Mouse (Mus musculus) hindbrain, embryonic 11.5 days (tissue): ENCODE measurements around the gene Dazap1. TPM values are rescaled to one million over a fixed set of nuclear protein-coding genes. Genes with fewer than 3 reads are reported as not detected.

Experiments
- ATAC-seq: fragments of 200-750 bp; cut with Nextera tagmentation; 2 replicates; pipeline ENCODE4 v1.8.0; 2017; ENCODE audit warnings: mild to moderate bottlenecking, moderate TSS enrichment, moderate library complexity; ENCODE audit not compliant: low FRiP score
- DNase-seq: peaks from one replicate; pipeline ENCODE4 v3.0.0-alpha.2; 2015; ENCODE audit warnings: low spot score
- H3K27ac ChIP-seq: fragments of 300-500 bp; sonication (generic); 2 replicates; pipeline ENCODE4 v1.5.1; 2014; ENCODE audit warnings: mild to moderate bottlenecking, low read depth, low read length
- H3K27me3 ChIP-seq: fragments of 300-500 bp; sonication (generic); 2 replicates; pipeline ENCODE4 v1.6.1; 2014; ENCODE audit warnings: mild to moderate bottlenecking, low read length, moderate library complexity, mixed read lengths; ENCODE audit not compliant: control insufficient read depth, insufficient read depth
- H3K36me3 ChIP-seq: fragments of 300-500 bp; sonication (generic); 2 replicates; pipeline ENCODE4 v1.6.1; 2014; ENCODE audit warnings: mild to moderate bottlenecking, low read length, moderate library complexity, mixed read lengths; ENCODE audit not compliant: control insufficient read depth, insufficient read depth
- H3K4me1 ChIP-seq: fragments of 300-500 bp; sonication (generic); replicated peaks from 2 replicates; pipeline ENCODE4 v1.6.1; 2014; ENCODE audit warnings: low read length, mixed read lengths; ENCODE audit not compliant: control insufficient read depth, insufficient read depth
- H3K4me2 ChIP-seq: fragments of 300-500 bp; sonication (generic); replicated peaks from 2 replicates; pipeline ENCODE4 v1.6.1; 2014; ENCODE audit warnings: mild to moderate bottlenecking, low read depth, low read length
- H3K4me3 ChIP-seq: fragments of 300-500 bp; sonication (generic); 2 replicates; pipeline ENCODE4 v1.5.1; 2014; ENCODE audit warnings: low read depth, low read length
- H3K9ac ChIP-seq: fragments of 300-500 bp; sonication (generic); 2 replicates; pipeline ENCODE4 v1.6.1; 2014; ENCODE audit warnings: low read depth, low read length
- H3K9me3 ChIP-seq: fragments of 300-500 bp; sonication (generic); 2 replicates; pipeline ENCODE4 v1.6.1; 2016; ENCODE audit warnings: low read length; ENCODE audit not compliant: control insufficient read depth
- WGBS: fragments of 180-500 bp; shearing (Covaris S2); extraction: QIAGEN DNeasy Blood & Tissue Kit; methylation state at CpG from one replicate; pipeline ENCODE4 v1.1.7; 2014; 5-methylcytosine and 5-hydroxymethylcytosine counted together
- polyA plus RNA-seq: library from polyadenylated mRNA; unstranded; fragments of >200 nt; fragmentation: Nextera tagmentation; extraction: Ambion mirVana; gene quantifications from 2 replicates; pipeline ENCODE4 v1.2.1, GENCODE M21; 2014

Dazap1 gene
- polyA plus RNA-seq, 1 experiment from 2014 or later: 46.8 TPM

DNA sequence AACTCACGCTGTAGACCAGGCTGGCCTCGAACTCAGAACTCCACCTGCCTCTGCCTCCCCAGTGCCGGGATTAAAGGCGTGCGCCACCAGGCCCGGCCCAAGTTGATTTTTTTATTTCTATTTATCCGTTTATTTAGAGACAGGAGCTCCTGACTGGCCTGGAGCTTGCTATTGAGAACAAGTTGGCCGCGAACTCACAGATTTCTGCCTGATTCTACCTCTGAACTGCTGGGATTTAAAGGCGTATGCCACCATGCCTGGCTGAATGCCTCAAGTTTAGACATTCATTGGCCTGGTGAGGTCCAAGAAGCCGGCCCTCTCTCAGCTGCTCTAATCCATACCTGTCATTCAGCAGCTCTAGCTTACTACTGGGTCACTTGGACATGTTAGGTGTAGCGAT is 883 bp downstream of the Dazap1 start:
- DNase-seq: no peak
- Histone ChIP-seq H3K9me3 (no peaks in the 10 kb centered on the region), H3K4me2 (no peak overlapping the region), H3K36me3 (no peaks in the 10 kb centered on the region), H3K27me3 (no peaks in the 10 kb centered on the region), H3K27ac (no peak overlapping the region), H3K4me3 (no peak overlapping the region), H3K4me1 (peaks cover 19% of the 10 kb centered on the region), H3K9ac (no peak overlapping the region)
- ATAC-seq: no peak
- 75% methylated on average over 12 of the region's 12 CpGs for WGBS

DNA sequence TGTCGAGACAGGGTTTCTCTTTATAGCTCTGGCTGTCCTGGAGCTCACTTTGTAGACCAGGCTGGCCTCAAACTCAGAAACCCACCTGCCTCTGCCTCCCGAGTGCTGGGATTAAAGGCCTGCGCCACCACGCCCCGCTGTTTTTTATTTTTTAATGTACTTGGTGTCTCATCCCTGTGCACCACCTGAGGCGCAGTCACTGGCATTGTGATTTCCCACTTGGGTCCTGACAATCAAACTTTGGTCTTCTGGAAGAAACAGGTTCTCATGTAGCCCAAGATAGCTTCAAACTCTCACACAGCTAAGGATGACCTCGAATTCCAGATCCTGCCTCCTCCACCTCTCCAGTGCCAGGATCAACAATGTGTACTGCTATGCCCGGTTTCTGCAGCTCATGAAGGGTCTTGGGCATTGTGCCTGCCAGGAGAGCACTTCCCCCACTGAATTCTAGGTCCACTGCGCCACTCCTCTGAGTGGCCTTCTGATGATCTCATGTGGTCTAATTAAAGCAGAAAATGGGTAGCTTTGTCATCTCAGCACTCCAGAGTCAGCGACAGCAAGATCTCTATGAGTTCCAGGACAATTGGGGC is 1.6 kb downstream of the Dazap1 start:
- no peak for DNase-seq
- H3K9me3 ChIP-seq: no peaks in the 10 kb centered on the region
- H3K27me3 ChIP-seq: no peaks in the 10 kb centered on the region
- no peak overlapping the region for H3K27ac ChIP-seq
- 97% methylated on average over 10 of the region's 10 CpGs for WGBS
- no peaks in the 10 kb centered on the region for H3K36me3 ChIP-seq
- H3K4me2 ChIP-seq: no peak overlapping the region
- ATAC-seq: no peak
- no peak overlapping the region; the same call in 1 of the 2 replicates for H3K9ac ChIP-seq
- H3K4me1 ChIP-seq: peaks cover 23% of the 10 kb centered on the region
- no peak overlapping the region for H3K4me3 ChIP-seq

DNA sequence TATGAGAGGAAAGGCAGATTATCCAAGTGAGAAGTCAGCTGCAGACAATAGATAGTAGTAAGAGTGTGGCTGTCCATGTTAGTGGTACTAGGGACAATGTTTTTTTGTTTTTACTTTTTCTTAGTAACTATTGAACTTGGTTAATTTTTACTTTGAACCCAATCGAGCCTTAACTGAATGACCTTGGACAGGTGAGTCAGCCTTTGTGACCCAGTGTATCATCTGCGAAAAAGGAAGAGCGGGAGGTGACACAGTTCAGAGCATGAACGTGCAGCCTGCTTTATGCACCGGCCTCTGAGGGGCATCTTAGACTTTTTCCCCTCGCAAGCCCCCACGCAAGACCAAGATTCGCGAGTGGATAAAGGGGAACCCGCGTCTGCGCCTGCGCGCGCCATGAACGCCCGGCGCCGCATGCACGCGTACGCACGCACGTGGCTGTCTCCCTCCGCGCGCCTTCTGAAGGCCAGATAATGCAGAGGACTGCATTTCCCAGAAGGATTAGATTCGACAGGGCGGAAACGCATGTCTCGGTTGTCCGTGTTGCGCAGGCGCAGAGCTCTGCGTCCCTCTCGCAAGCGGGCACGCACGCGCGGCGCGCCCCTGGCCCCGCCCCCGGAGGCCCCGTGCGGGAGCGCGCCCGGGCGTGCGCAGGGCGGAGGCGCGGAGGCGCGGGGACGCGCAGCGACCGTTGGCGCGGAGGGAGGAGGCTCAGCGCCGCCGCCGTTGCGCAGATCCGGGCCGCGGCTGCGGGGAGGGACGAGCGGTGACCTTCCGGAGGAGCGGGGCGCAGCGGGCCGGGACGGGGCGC is 3.3 kb downstream of the Dazap1 start:
- WGBS: 1% methylated on average over 66 of the region's 81 CpGs

DNA sequence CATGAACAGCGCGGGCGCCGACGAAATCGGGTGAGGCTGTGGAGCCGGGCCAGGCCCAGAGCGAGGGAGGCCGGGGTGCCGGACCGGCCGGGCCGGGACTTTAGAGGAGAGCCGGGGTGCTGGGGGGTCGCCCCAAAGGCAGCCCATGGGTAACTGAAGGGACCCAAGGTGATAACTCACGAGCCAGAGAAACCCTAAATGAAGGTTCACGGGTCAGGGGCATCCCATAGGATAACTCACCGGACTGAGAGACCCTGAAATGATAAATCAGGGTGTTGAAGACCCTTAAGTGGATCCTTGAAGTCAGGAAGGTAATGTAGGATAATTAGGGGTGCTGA is 3.8 kb downstream of the Dazap1 start:
- no peak; the same call in 1 of the 2 replicates for ATAC-seq
- Histone ChIP-seq H3K27ac (peak overlapping the region; percentile 58), H3K9me3 (no peaks in the 10 kb centered on the region), H3K27me3 (no peaks in the 10 kb centered on the region), H3K36me3 (no peaks in the 10 kb centered on the region), H3K4me2 (peak overlapping the region; percentile 44), H3K4me3 (peak overlapping the region; percentile 87), H3K9ac (peak overlapping the region; percentile 95), H3K4me1 (peaks cover 17% of the 10 kb centered on the region)
- under 1% methylated on average over 18 of the region's 18 CpGs for WGBS
- no peak for DNase-seq

More for the DNA sequence above, 3.3 kb downstream of the Dazap1 start:
- H3K27me3 ChIP-seq: no peaks in the 10 kb centered on the region
- ATAC-seq (peak; percentile 72), DNase-seq (peak; percentile 99)
- H3K27ac ChIP-seq: peak overlapping the region; percentile 58
- peaks cover 21% of the 10 kb centered on the region for H3K4me1 ChIP-seq
- no peaks in the 10 kb centered on the region for H3K9me3 ChIP-seq
- peak overlapping the region; percentile 55 for H3K4me2 ChIP-seq
- peak overlapping the region; percentile 95 for H3K9ac ChIP-seq
- H3K4me3 ChIP-seq: peak overlapping the region; percentile 87
- H3K36me3 ChIP-seq: no peaks in the 10 kb centered on the region

DNA sequence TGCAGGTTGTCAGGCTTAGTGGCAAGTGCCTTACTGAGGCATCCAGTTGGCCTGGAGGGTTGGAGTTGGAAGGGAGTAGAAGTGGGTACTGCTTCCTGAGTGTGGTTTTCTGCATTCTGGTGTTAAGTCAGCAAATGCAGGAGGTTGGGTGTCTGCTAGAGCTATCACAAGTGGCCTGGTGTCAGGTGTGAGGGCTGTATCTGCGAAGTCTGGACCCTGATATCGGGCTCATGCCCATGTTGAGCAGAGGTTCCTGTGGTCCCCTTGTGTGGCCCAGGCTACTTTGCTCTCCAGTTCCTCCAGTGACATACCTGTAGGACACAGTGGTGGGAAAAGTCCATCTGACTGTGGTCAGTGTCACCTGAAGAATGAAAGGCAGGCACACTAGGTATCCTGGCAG is 8.8 kb downstream of the Dazap1 start:
- H3K9ac ChIP-seq: no peak overlapping the region
- H3K27ac ChIP-seq: no peak overlapping the region
- H3K4me1 ChIP-seq: peaks cover 12% of the 10 kb centered on the region
- WGBS: 95% methylated on average over 2 of the region's 2 CpGs
- ATAC-seq (no peak), DNase-seq (no peak)
- H3K9me3 ChIP-seq: no peaks in the 10 kb centered on the region
- H3K4me3 ChIP-seq: no peak overlapping the region
- 0 out of 2 replicates have a peak, but pooled peaks cover 4% of the 10 kb centered on the region for H3K36me3 ChIP-seq
- no peak overlapping the region for H3K4me2 ChIP-seq
- H3K27me3 ChIP-seq: no peaks in the 10 kb centered on the region

DNA sequence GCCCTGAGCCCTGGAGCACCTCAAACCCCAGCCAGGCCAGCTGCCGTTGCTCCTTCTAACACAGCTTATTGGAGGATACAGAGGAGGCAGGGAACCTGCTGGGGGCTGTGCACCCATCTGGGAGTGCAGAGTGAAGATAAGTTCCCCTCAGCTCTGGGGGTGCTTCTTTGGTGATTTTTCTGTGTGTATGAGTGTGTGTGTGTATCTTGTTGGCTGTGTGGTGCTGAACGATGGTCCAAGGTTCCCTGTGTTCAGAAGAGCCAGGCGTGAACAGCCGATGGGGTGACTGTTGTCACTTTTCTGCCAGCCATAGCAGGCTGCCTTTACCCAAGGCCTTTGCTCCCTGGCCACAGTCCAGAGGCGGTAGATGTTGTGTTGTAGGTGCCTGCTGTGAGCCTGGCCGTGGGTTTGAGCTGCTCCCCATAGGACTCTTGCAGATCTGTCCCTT is 9.5 kb downstream of the Dazap1 start:
- 82% methylated on average over 6 of the region's 6 CpGs for WGBS
- H3K27ac ChIP-seq: no peak overlapping the region
- H3K9me3 ChIP-seq: no peaks in the 10 kb centered on the region
- H3K4me3 ChIP-seq: no peak overlapping the region
- DNase-seq (no peak), ATAC-seq (no peak)
- no peak overlapping the region for H3K9ac ChIP-seq
- H3K4me2 ChIP-seq: no peak overlapping the region
- no peaks in the 10 kb centered on the region for H3K27me3 ChIP-seq
- H3K4me1 ChIP-seq: peaks cover 11% of the 10 kb centered on the region
- 0 out of 2 replicates have a peak, but pooled peaks cover 4% of the 10 kb centered on the region for H3K36me3 ChIP-seq

DNA sequence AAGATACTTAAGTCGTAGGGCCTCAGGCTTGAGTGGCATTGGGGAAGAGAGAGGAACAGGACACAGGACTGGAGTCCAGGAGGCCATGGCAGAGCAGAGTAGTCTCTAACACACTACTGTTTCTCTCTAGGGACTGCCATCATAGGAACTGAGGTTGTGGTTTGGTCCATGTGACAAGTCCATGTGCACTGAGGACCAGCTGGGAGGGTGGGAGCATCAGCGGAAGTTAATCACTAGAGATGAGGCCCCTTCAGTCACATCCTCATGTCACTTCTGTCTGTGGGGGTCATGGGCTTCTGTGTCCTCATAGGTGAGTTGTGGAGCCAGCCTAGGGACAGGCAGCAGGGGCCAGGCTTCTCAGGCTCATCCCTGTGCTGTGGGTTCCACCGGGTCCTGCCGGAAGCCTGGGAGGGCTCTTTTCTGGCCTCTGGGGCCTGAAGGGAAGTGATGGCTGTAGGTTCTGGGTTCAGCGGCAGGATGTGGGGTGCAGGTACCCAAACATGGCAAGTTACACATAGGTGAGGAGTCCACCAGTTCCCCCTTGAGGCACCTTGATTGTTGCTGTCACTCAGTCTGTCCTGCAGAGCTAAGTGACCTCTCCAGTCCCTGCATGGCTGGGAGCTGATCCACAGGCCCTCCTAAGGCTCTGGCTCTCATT is 10.0 kb downstream of the Dazap1 start:
- Histone ChIP-seq H3K4me3 (no peak overlapping the region), H3K9ac (no peak overlapping the region), H3K4me2 (no peak overlapping the region), H3K27ac (no peak overlapping the region), H3K4me1 (peaks cover 7% of the 10 kb centered on the region), H3K36me3 (0 out of 2 replicates have a peak, but pooled peaks cover 4% of the 10 kb centered on the region), H3K27me3 (no peaks in the 10 kb centered on the region), H3K9me3 (no peaks in the 10 kb centered on the region)
- 94% methylated on average over 5 of the region's 5 CpGs for WGBS
- ATAC-seq (no peak), DNase-seq (no peak)

DNA sequence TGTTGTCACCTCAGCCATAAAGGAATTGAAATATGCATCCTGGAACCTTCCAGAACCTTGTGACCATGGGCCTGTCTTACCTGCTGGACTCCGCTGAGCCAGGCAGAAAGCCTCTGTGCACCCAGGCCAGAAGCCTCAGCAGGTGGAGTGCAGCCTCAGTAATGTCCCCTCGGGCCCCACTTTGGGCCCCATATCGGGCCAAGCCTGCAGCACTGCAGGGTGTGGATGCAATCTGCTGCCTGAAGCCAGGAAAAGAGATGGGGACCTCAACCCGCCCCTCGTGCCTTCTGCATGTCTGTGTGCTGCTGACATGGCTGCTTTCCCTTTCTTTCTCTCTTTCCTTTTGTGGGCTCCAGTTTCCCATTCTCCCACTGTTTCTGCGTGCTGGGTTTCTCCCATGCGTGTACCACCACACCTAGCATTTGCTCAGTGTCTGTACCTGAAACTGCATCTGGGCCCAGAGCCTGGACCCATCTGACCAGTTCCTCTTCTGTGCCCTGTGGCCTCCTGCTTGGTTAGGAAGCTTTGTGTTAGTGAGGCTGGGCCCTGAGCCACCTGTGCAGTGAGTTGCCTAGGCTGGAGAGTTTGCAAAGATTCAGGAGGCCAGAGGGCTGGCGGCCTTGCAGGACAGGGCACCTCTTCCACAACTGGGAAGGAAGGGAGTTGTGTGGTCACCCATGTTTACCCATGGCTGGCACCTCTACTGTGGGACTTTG is 10.7 kb downstream of the Dazap1 start:
- ATAC-seq (no peak), DNase-seq (no peak)
- WGBS: 91% methylated on average over 8 of the region's 8 CpGs
- peaks cover 5% of the 10 kb centered on the region for H3K4me1 ChIP-seq
- no peak overlapping the region for H3K4me3 ChIP-seq
- no peak overlapping the region for H3K27ac ChIP-seq
- no peak overlapping the region for H3K4me2 ChIP-seq
- no peak overlapping the region for H3K9ac ChIP-seq
- H3K36me3 ChIP-seq: 0 out of 2 replicates have a peak, but pooled peaks cover 4% of the 10 kb centered on the region
- no peaks in the 10 kb centered on the region for H3K9me3 ChIP-seq
- H3K27me3 ChIP-seq: no peaks in the 10 kb centered on the region
